Mouse (Mus musculus): ENCODE results near the gene Mcmbp. TPM values are rescaled to one million over a fixed set of nuclear protein-coding genes. Genes with fewer than 3 reads are reported as not detected.
"Not testable (repeated sequence)": the region's sequence is repeated elsewhere in the genome, so short reads cannot be mapped to it uniquely, and the experiment has no call there.

Mcmbp gene
- total RNA-seq, 2 experiments from 2014 or later: 16.3 to 18.5 TPM

GRCm38 (mm10) chr7:128726999-128727398 is 13.3 kb downstream of the Mcmbp start:
- intact Hi-C loops (cut with DNase I; ENCODE audit: low total_unique reads): no loop called here
- DNase-seq: no peak

- no peak for DNase-seq
- intact Hi-C loops (cut with DNase I; ENCODE audit: low total_unique reads): no loop called here
These were observed 15.1 kb downstream of the Mcmbp start for GRCm38 (mm10) chr7:128725189-128725588.

- DNase-seq: peak; percentile 61
- intact Hi-C loops (cut with DNase I; ENCODE audit: low total_unique reads): no loop called here
These were observed 15.5 kb downstream of the Mcmbp start for GRCm38 (mm10) chr7:128724761-128725160.

GRCm38 (mm10) chr7:128717991-128718390 is 22.3 kb downstream of the Mcmbp start:
- intact Hi-C loops (cut with DNase I; ENCODE audit: low total_unique reads): no loop called here
- no peak for DNase-seq

- intact Hi-C loops (cut with DNase I; ENCODE audit: low total_unique reads): loop anchor here (10.0 kb wide), 1 partner anchor 351 kb away; no protein-coding TSS in a partner anchor
- DNase-seq: peak; percentile 51
These were observed 34.6 kb downstream of the Mcmbp start for GRCm38 (mm10) chr7:128705735-128706134.

GRCm38 (mm10) chr7:128699959-128700358 is 40.3 kb downstream of the Mcmbp start:
- not testable (repeated sequence) for DNase-seq
- intact Hi-C loops (cut with DNase I; ENCODE audit: low total_unique reads): loop anchor here (10.0 kb wide), 1 partner anchor 345 kb away; no protein-coding TSS in a partner anchor

- DNase-seq: no peak
- intact Hi-C loops (cut with DNase I; ENCODE audit: low total_unique reads): loop anchor here (5.0 kb wide), 1 partner anchor 223 kb away; no protein-coding TSS in a partner anchor
These were observed 45.4 kb downstream of the Mcmbp start for GRCm38 (mm10) chr7:128694848-128695247.

GRCm38 (mm10) chr7:128692163-128692562 is 48.1 kb downstream of the Mcmbp start:
- intact Hi-C loops (cut with DNase I; ENCODE audit: low total_unique reads): loop anchor here (5.0 kb wide), 1 partner anchor 220 kb away; no protein-coding TSS in a partner anchor
- no peak for DNase-seq

GRCm38 (mm10) chr7:128690796-128691195 is 49.5 kb downstream of the Mcmbp start:
- intact Hi-C loops (cut with DNase I; ENCODE audit: low total_unique reads): loop anchor here (5.0 kb wide), 1 partner anchor 218 kb away; no protein-coding TSS in a partner anchor
- DNase-seq: no peak

GRCm38 (mm10) chr7:128690070-128690469 is 50.2 kb downstream of the Mcmbp start:
- intact Hi-C loops (cut with DNase I; ENCODE audit: low total_unique reads): loop anchor here (5.0 kb wide), 1 partner anchor 218 kb away; no protein-coding TSS in a partner anchor
- DNase-seq: peak; percentile 79

- intact Hi-C loops (cut with DNase I; ENCODE audit: low total_unique reads): no loop called here
These were observed 50.9 kb downstream of the Mcmbp start for GRCm38 (mm10) chr7:128689347-128689746.

GRCm38 (mm10) chr7:128687821-128688564 is 52.3 kb downstream of the Mcmbp start:
- intact Hi-C loops (cut with DNase I; ENCODE audit: low total_unique reads): no loop called here
- peak; percentile 51 for DNase-seq

More at GRCm38 (mm10) chr7:128689347-128689746, 50.9 kb downstream of the Mcmbp start:
- no peak for DNase-seq

GRCm38 (mm10) chr7:128678546-128678945 is 61.7 kb downstream of the Mcmbp start:
- no peak for DNase-seq
- intact Hi-C loops (cut with DNase I; ENCODE audit: low total_unique reads): no loop called here

- intact Hi-C loops (cut with DNase I; ENCODE audit: low total_unique reads): no loop called here
- no peak for DNase-seq
These were observed 67.8 kb downstream of the Mcmbp start for GRCm38 (mm10) chr7:128672408-128673010.

GRCm38 (mm10) chr7:128671952-128672351 is 68.3 kb downstream of the Mcmbp start:
- intact Hi-C loops (cut with DNase I; ENCODE audit: low total_unique reads): no loop called here
- DNase-seq: no peak

- intact Hi-C loops (cut with DNase I; ENCODE audit: low total_unique reads): no loop called here
These were observed 71.5 kb downstream of the Mcmbp start for GRCm38 (mm10) chr7:128668831-128669230.

GRCm38 (mm10) chr7:128667788-128668187 is 72.5 kb downstream of the Mcmbp start:
- DNase-seq: no peak
- intact Hi-C loops (cut with DNase I; ENCODE audit: low total_unique reads): no loop called here

More at GRCm38 (mm10) chr7:128668831-128669230, 71.5 kb downstream of the Mcmbp start:
- no peak for DNase-seq

GRCm38 (mm10) chr7:128664861-128665377 is 75.4 kb downstream of the Mcmbp start:
- DNase-seq: no peak
- intact Hi-C loops (cut with DNase I; ENCODE audit: low total_unique reads): no loop called here

- DNase-seq: no peak
- intact Hi-C loops (cut with DNase I; ENCODE audit: low total_unique reads): no loop called here
These were observed 76.4 kb downstream of the Mcmbp start for GRCm38 (mm10) chr7:128663906-128664305.

GRCm38 (mm10) chr7:128656970-128657369 is 83.3 kb downstream of the Mcmbp start:
- DNase-seq: no peak
- intact Hi-C loops (cut with DNase I; ENCODE audit: low total_unique reads): no loop called here

Data from gastrocnemius, postnatal 14 days (tissue).